Mouse (Mus musculus) liver, adult 2 months (tissue): ENCODE results near the gene Pnp. TPM values are rescaled to one million over a fixed set of nuclear protein-coding genes. Genes with fewer than 3 reads are reported as not detected.

Experiments used
- DNase-seq: peaks from one replicate; pipeline ENCODE4 v3.0.0-alpha.2; 2011; ENCODE audit warnings: low read depth, low spot score; ENCODE audit errors: extremely low read depth
- H3K27ac ChIP-seq: fragments of 200-500 bp; replicated peaks from 2 replicates; pipeline ENCODE4 v1.5.1; 2012; ENCODE audit warnings: low read depth, mild to moderate bottlenecking, control low read depth, inconsistent platforms, low read length; ENCODE audit not compliant: insufficient read depth
- H3K27me3 ChIP-seq: fragments of 200-500 bp; 2 replicates; pipeline ENCODE4 v1.6.1; 2012; ENCODE audit warnings: mild to moderate bottlenecking, moderate library complexity, low read length, inconsistent platforms; ENCODE audit not compliant: control insufficient read depth, insufficient read depth
- H3K36me3 ChIP-seq: fragments of 200-500 bp; 2 replicates; pipeline ENCODE4 v1.6.1; 2012; ENCODE audit warnings: low read length, inconsistent platforms; ENCODE audit not compliant: control insufficient read depth, insufficient read depth
- H3K4me1 ChIP-seq: fragments of 200-500 bp; 2 replicates; pipeline ENCODE4 v1.6.1; 2011; ENCODE audit warnings: low read length; ENCODE audit not compliant: control insufficient read depth, insufficient read depth
- H3K4me3 ChIP-seq: fragments of 200-500 bp; 2 replicates; pipeline ENCODE4 v1.5.1; 2011; ENCODE audit warnings: low read depth, mild to moderate bottlenecking, control low read depth, low read length, moderate library complexity; ENCODE audit not compliant: insufficient read depth
- H3K79me2 ChIP-seq: fragments of 200-500 bp; 2 replicates; pipeline ENCODE4 v1.6.1; 2012; ENCODE audit warnings: inconsistent platforms, mild to moderate bottlenecking, low read length, moderate library complexity; ENCODE audit not compliant: control insufficient read depth, insufficient read depth
- H3K9ac ChIP-seq: fragments of 200-500 bp; 2 replicates; pipeline ENCODE4 v1.6.1; 2012; ENCODE audit warnings: low read depth, mild to moderate bottlenecking, control low read depth, inconsistent platforms, low read length
- CTCF ChIP-seq: fragments of 200-500 bp; IDR thresholded peaks from 2 replicates; pipeline ENCODE4 v1.5.1; 2011; ENCODE audit warnings: low read depth, low read length, control low read depth
- POLR2A ChIP-seq: fragments of 200-500 bp; IDR thresholded peaks from 2 replicates; pipeline ENCODE4 v1.6.1; 2011; ENCODE audit warnings: low read length, control low read depth; ENCODE audit not compliant: insufficient read depth; ENCODE audit errors: extremely low read depth
- WGBS: fragments of 180-500 bp; shearing (Covaris S2); methylation state at CpG from one replicate; pipeline ENCODE4 v1.1.7; 2018; 5-methylcytosine and 5-hydroxymethylcytosine counted together
- polyA plus RNA-seq: library from polyadenylated mRNA; depleted of rRNA; stranded (reverse); fragments of >200 nt; gene quantifications from 2 replicates; pipeline ENCODE4 v1.2.3, GENCODE M21; 2012
- total RNA-seq: library from RNA; depleted of rRNA; stranded (reverse); fragments of >200 nt; gene quantifications from 2 replicates; pipeline ENCODE4 v1.2.3, GENCODE M21; 2014

Gene Pnp
- total and polyA plus RNA-seq, 2 experiments = 83.1 to 111 TPM

DNA sequence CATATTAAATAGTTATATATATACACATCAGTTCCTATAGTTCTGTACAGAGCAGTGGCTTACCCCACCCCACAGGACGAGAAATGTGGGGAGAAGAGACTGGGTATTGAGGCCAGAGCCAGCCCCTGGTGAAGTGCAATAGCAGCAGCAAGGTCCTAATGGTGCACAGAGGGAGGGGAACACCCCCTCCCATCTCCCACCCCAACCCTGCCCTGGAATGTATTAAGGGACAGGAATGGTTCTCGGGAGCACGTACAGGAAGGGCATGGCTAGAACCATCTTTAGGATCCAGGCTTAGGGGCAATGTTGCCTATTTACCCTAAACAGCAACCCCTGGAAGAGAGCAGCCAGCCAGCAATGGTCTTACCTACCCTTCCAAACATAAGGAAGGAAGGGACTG lies 3.5 kb upstream of the Pnp start:
- Histone ChIP-seq H3K36me3 (peaks cover 29% of the 10 kb centered on the region), H3K27ac (no peak overlapping the region), H3K9ac (no peak overlapping the region), H3K4me1 (peaks cover 9% of the 10 kb centered on the region), H3K79me2 (no peaks in the 10 kb centered on the region; the same call in 1 of the 2 replicates), H3K4me3 (no peak overlapping the region), H3K27me3 (no peaks in the 10 kb centered on the region)
- WGBS = 81% methylated on average over 3 of the region's 3 CpGs
- TF ChIP-seq CTCF (no peak), POLR2A (no peak)
- DNase-seq = no peak

GRCm38 (mm10) chr14:50929951-50930350 lies 931 bp upstream of the Pnp start:
- Histone ChIP-seq H3K36me3 (peaks cover 29% of the 10 kb centered on the region), H3K27ac (peak overlapping the region; percentile 80), H3K27me3 (no peaks in the 10 kb centered on the region), H3K79me2 (no peaks in the 10 kb centered on the region; the same call in 1 of the 2 replicates), H3K4me3 (peak overlapping the region; percentile 68), H3K4me1 (peaks cover 9% of the 10 kb centered on the region), H3K9ac (peak overlapping the region; percentile 83)
- 7% methylated on average over 10 of the region's 10 CpGs for WGBS
- peak; percentile 18 for DNase-seq
- TF ChIP-seq POLR2A = no peak
- TF ChIP-seq CTCF = no peak

DNA sequence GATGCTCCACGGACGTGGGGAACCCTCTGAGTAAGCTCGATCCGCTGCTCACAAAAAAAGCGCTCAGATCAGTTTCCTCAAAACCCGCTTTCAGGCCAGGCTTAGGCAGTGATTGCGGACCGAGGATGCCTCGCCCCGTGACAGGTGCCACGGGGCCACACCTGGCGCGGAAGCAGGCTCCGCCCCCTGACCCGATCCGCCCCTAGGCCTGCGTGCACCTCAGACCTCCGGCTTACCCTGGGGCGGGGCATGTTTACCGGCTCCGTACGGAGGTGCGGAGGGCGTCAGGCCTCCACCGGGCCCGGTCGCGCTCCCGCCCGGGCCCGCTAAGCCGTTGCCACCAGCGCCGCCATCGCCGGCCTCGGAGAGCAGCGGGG lies 517 bp upstream of the Pnp start:
- no peaks in the 10 kb centered on the region for H3K27me3 ChIP-seq
- under 1% methylated on average over 38 of the region's 38 CpGs for WGBS
- TF ChIP-seq CTCF = no peak
- no peak for TF ChIP-seq POLR2A
- H3K36me3 ChIP-seq = peaks cover 29% of the 10 kb centered on the region
- peak; percentile 69 for DNase-seq
- H3K4me3 ChIP-seq = peak overlapping the region; percentile 68
- peaks cover 9% of the 10 kb centered on the region for H3K4me1 ChIP-seq
- H3K79me2 ChIP-seq = no peaks in the 10 kb centered on the region; the same call in 1 of the 2 replicates
- H3K27ac ChIP-seq = peak overlapping the region; percentile 80
- H3K9ac ChIP-seq = peak overlapping the region; percentile 83

GRCm38 (mm10) chr14:50931493-50932020 lies 675 bp downstream of the Pnp start:
- Histone ChIP-seq H3K79me2 (no peaks in the 10 kb centered on the region; the same call in 1 of the 2 replicates), H3K9ac (peak overlapping the region; percentile 56), H3K27ac (peak overlapping the region; percentile 53), H3K27me3 (no peaks in the 10 kb centered on the region), H3K4me3 (peak overlapping the region; percentile 49), H3K36me3 (peaks cover 28% of the 10 kb centered on the region), H3K4me1 (peaks cover 9% of the 10 kb centered on the region)
- no peak for DNase-seq
- no peak for TF ChIP-seq POLR2A
- no peak for TF ChIP-seq CTCF
- WGBS = 16% methylated on average over 12 of the region's 12 CpGs

GRCm38 (mm10) chr14:50936649-50937048 lies 5.8 kb downstream of the Pnp start:
- Histone ChIP-seq H3K36me3 (no peaks in the 10 kb centered on the region), H3K27ac (no peak overlapping the region), H3K27me3 (no peaks in the 10 kb centered on the region), H3K9ac (no peak overlapping the region), H3K4me1 (peaks cover under 1% of the 10 kb centered on the region), H3K79me2 (no peaks in the 10 kb centered on the region), H3K4me3 (no peak overlapping the region)
- no peak for DNase-seq
- no peak for TF ChIP-seq POLR2A
- TF ChIP-seq CTCF = no peak
- 74% methylated on average over 1 of the region's 1 CpGs for WGBS

GRCm38 (mm10) chr14:50938119-50938908 lies 7.4 kb downstream of the Pnp start:
- Histone ChIP-seq H3K9ac (no peak overlapping the region), H3K4me3 (no peak overlapping the region), H3K79me2 (no peaks in the 10 kb centered on the region), H3K36me3 (no peaks in the 10 kb centered on the region), H3K4me1 (no peaks in the 10 kb centered on the region), H3K27ac (no peak overlapping the region), H3K27me3 (no peaks in the 10 kb centered on the region)
- WGBS = 78% methylated on average over 3 of the region's 3 CpGs
- TF ChIP-seq CTCF = no peak
- TF ChIP-seq POLR2A = no peak
- no peak for DNase-seq
